Mouse (Mus musculus) forebrain, embryonic 10.5 days (tissue): Measurements from ENCODE around the gene C9. TPM values are rescaled to one million over a fixed set of nuclear protein-coding genes. Genes with fewer than 3 reads are reported as not detected.

ENCODE experiments used
- polyA plus RNA-seq: library from polyadenylated mRNA; unstranded; fragments of >200 nt; fragmentation: Nextera tagmentation; extraction: Ambion mirVana; gene quantifications from 2 replicates; pipeline ENCODE4 v1.2.1, GENCODE M21; 2016

C9 gene
- polyA plus RNA-seq, 1 experiment from 2014 or later, result not detected

Other genes with a start within 250 kb of the C9 start
- 33.2 and 33.7 TPM in 2 replicates for gene Dab2, start 145.5 kb upstream of the C9 start, polyA plus RNA-seq
- gene Fyb, start 77.5 kb downstream of the C9 start, polyA plus RNA-seq, result 2.3 and 3.9 TPM in 2 replicates